Mouse (Mus musculus) G1E (cell line): ENCODE data around the gene Mcoln3. TPM values are rescaled to one million over a fixed set of nuclear protein-coding genes. Genes with fewer than 3 reads are reported as not detected.

ENCODE experiments used
- ATAC-seq: 2 replicates; pipeline ENCODE4 v1.8.0; 2016; ENCODE audit warnings: mild to moderate bottlenecking; ENCODE audit not compliant: insufficient number of reproducible peaks, poor library complexity, low FRiP score, severe bottlenecking; ENCODE audit errors: extremely low read depth
- DNase-seq: peaks from one replicate; pipeline ENCODE4 v3.0.0; 2012; ENCODE audit warnings: low spot score
- H3K27me3 ChIP-seq: 2 replicates; pipeline ENCODE4 v1.6.1; 2012; ENCODE audit warnings: mild to moderate bottlenecking, low read length, inconsistent platforms; ENCODE audit not compliant: insufficient read depth
- H3K36me3 ChIP-seq: replicated peaks from 2 replicates; pipeline ENCODE3; 2012; ENCODE audit warnings: mild to moderate bottlenecking, inconsistent platforms
- H3K4me1 ChIP-seq: 2 replicates; pipeline ENCODE4 v1.6.1; 2012; ENCODE audit warnings: low read depth, low read length, inconsistent platforms, mixed read lengths; ENCODE audit not compliant: insufficient read depth
- H3K4me3 ChIP-seq: 2 replicates; pipeline ENCODE4 v1.5.1; 2012; ENCODE audit warnings: low read depth, mild to moderate bottlenecking, inconsistent platforms, low read length, moderate library complexity, mixed read lengths
- H3K9me3 ChIP-seq: replicated peaks from 2 replicates; pipeline ENCODE4 v1.6.1; 2012; ENCODE audit warnings: inconsistent platforms
- CTCF ChIP-seq: IDR thresholded peaks from 2 replicates; pipeline ENCODE4 v1.5.1; 2012; ENCODE audit warnings: low read depth, low read length, inconsistent platforms, mixed read lengths
- GATA1 ChIP-seq: IDR thresholded peaks from 2 replicates; pipeline ENCODE4 v1.6.1; 2012; ENCODE audit warnings: borderline replicate concordance, low read length, inconsistent platforms, mixed read lengths
- GATA2 ChIP-seq: IDR thresholded peaks from 2 replicates; pipeline ENCODE4 v1.6.1; 2012; ENCODE audit warnings: low read depth, low read length, inconsistent platforms, borderline replicate concordance
- POLR2AphosphoS5 ChIP-seq: IDR thresholded peaks from 2 replicates; pipeline ENCODE4 v1.6.1; 2012; ENCODE audit warnings: low read depth, low read length, inconsistent platforms; ENCODE audit not compliant: insufficient replicate concordance
- TAL1 ChIP-seq: conservative IDR thresholded peaks from 2 replicates; pipeline ENCODE4 v1.6.1; 2012; ENCODE audit warnings: low read depth, low read length, inconsistent platforms, mixed read lengths
- polyA plus RNA-seq: library from polyadenylated mRNA; stranded (reverse); fragments of >175 nt; gene quantifications from 2 replicates; pipeline ENCODE4 v1.2.3, GENCODE M21; 2012
- total RNA-seq, 2 experiments: library from RNA; stranded (forward) in 1 of 2; stranded (reverse) in 1 of 2; fragments of 200-1000 nt in 1 of 2; fragments of >200 nt in 1 of 2; fragmentation: Nextera tagmentation in 1 of 2; gene quantifications; 2 replicates each; pipeline ENCODE4 v1.2.3; 2014 to 2017

Mcoln3 gene
- total and polyA plus RNA-seq, 3 experiments, result not detected

DNA sequence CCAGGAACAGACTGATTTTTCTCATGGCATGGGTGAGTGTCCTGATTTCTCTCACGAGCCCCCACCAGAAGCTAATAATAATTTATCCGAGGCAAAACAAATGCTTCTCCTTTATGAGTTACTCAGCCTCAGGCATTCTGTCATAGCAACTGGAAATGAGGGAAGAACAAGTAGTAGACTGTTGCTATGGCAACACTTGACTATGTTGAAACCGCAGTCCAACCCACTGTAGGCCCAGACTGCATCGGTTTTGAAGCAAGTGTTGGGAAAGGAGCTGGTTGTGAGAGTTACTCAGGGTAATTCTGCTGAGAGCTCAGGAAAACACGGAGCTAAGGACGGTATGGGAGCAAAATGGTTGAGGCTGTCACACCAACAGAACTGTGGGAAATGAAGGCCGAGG is 25.3 kb downstream of the Mcoln3 start:
- DNase-seq (no peak), ATAC-seq (no peak)
- Histone ChIP-seq H3K9me3 (no peaks in the 10 kb centered on the region), H3K36me3 (no peaks in the 10 kb centered on the region), H3K4me1 (no peaks in the 10 kb centered on the region), H3K4me3 (no peak overlapping the region), H3K27me3 (peaks cover 5% of the 10 kb centered on the region; the same call in 1 of the 2 replicates)
- TF ChIP-seq POLR2AphosphoS5, result no peak
- no peak for TF ChIP-seq CTCF
- no peak for TF ChIP-seq GATA2
- no peak for TF ChIP-seq TAL1
- no peak for TF ChIP-seq GATA1

DNA sequence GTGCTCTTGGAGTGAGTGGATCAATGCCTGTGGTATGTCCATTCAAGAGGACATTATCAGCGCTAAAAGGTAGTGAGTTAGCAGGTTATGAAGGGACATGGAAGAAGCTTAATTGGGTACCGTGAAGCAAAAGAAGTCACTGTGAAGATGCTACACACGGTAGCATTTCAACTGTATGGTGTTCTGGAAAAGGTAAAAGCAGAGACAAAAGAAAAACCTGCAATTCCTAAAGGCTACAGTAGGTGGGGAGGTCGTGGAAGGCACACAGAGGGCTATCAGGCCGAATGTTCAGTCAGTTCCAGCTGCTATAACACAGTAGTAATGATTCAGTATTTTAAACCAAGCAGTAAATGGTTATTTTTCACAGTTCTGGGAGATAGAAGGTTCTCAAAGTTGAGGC is 28.3 kb downstream of the Mcoln3 start:
- no peaks in the 10 kb centered on the region for H3K36me3 ChIP-seq

DNA sequence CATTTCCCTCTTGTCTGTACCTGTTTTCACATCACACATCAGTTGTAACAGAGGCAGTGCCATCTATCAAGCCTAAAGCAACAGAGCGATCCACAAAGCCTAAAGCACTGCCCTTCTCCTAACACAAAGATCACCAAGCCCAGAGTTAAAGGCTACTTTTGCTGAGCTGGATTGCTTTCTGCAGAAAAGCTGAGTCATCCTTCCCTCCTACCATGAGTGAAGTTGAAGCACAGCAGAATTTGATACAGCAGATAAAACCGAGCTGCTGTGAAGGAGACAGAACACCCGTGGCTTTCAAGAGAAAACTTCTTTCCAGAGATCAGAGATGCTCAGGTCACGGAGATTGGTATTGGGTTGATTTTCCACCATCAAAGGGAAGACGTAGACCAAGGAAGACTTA is 28.9 kb downstream of the Mcoln3 start:
- Histone ChIP-seq H3K36me3 (no peaks in the 10 kb centered on the region), H3K4me1 (no peaks in the 10 kb centered on the region), H3K4me3 (no peak overlapping the region), H3K9me3 (no peaks in the 10 kb centered on the region), H3K27me3 (peaks cover 8% of the 10 kb centered on the region)
- DNase-seq, result no peak
- TF ChIP-seq CTCF (no peak), POLR2AphosphoS5 (no peak), GATA1 (no peak), TAL1 (no peak), GATA2 (no peak)
- no peak for ATAC-seq

More for the DNA sequence above, 28.3 kb downstream of the Mcoln3 start:
- DNase-seq (no peak), ATAC-seq (no peak)
- H3K4me3 ChIP-seq, result no peak overlapping the region
- H3K4me1 ChIP-seq, result no peaks in the 10 kb centered on the region
- peaks cover 8% of the 10 kb centered on the region for H3K27me3 ChIP-seq
- no peaks in the 10 kb centered on the region for H3K9me3 ChIP-seq
- TF ChIP-seq GATA2, result no peak
- no peak for TF ChIP-seq TAL1
- no peak for TF ChIP-seq CTCF
- TF ChIP-seq POLR2AphosphoS5, result no peak
- no peak for TF ChIP-seq GATA1

DNA sequence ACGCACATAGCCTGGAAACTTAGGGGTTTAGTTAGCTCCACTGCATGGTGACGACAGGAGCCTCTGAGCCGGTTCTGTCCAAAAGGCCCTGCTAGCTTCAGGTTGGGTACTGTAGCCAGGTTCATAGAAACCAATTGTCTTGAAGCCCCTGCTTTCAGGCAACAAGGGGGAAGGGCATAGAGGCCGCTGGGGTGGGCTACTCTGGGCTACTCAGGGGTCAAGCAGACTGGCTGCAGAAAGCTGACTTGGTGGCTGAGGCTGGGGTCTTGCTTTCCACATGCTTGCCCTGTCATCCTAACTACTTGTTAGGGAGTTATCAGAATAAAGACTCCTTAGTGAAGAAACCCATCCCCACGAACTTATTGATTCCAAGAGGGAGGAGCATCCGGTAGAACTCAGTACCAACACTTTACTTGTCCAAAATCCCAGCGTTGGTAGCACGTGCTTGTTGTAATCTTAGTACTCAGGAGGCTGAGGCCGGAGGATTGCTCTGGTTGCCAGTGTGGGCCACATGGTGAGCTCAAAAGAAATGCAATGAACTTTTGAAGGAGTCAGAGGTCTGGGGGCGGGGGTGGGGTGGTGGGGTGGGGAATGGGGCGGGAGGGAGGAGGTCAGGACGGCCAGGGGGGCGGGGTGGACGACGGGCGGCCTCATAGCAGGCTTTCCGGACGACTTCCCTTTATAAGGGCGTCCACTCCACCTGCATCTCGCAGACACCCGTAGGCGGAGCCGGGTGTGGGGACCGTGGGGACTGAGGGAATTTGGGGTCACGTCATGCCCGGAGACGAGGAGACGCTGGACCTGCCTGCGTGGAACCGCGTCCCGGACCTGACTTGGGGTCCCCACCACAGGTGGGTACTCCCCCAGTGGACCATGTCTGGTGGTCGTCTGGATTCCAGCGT is 32.2 kb downstream of the Mcoln3 start, which contains the start of gene Mcoln2:
Gene Mcoln2 (plus strand): TSS at position 678 of the 902 bp plus-strand sequence.
- no peak for DNase-seq
- H3K36me3 ChIP-seq, result no peaks in the 10 kb centered on the region
- no peaks in the 10 kb centered on the region for H3K4me1 ChIP-seq
- no peak for ATAC-seq
- peaks cover 3% of the 10 kb centered on the region; the same call in 1 of the 2 replicates for H3K27me3 ChIP-seq
- TF ChIP-seq TAL1 (no peak), CTCF (no peak), GATA1 (no peak), GATA2 (no peak), POLR2AphosphoS5 (no peak)
- H3K4me3 ChIP-seq, result no peak within 1 kb of the TSS
- H3K9me3 ChIP-seq, result no peaks in the 10 kb centered on the region

DNA sequence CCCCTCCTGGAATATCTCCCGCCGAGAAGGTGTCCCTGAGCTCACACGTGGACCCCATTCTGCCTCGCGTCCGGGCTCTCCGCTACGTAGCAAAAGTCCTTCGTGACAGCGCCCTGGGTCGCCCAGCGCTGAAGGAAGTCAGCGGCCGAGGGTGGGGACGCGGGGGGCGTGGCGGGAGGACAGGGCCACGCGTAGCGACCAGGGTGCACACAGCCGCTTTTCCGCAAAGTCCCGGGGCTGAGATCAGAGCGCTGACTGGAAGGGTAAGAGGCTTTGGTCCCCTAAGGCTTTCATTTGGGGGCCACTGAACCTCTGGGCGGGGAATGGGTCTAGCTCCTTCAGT is 32.8 kb downstream of the Mcoln3 start:
- no peaks in the 10 kb centered on the region for H3K36me3 ChIP-seq
- no peak for DNase-seq
- ATAC-seq, result no peak
- no peak overlapping the region for H3K4me3 ChIP-seq
- no peak for TF ChIP-seq CTCF
- TF ChIP-seq GATA2, result no peak
- no peak for TF ChIP-seq POLR2AphosphoS5
- no peak for TF ChIP-seq TAL1
- TF ChIP-seq GATA1, result no peak
- no peaks in the 10 kb centered on the region for H3K4me1 ChIP-seq
- H3K9me3 ChIP-seq, result no peaks in the 10 kb centered on the region
- peaks cover 3% of the 10 kb centered on the region; the same call in 1 of the 2 replicates for H3K27me3 ChIP-seq

DNA sequence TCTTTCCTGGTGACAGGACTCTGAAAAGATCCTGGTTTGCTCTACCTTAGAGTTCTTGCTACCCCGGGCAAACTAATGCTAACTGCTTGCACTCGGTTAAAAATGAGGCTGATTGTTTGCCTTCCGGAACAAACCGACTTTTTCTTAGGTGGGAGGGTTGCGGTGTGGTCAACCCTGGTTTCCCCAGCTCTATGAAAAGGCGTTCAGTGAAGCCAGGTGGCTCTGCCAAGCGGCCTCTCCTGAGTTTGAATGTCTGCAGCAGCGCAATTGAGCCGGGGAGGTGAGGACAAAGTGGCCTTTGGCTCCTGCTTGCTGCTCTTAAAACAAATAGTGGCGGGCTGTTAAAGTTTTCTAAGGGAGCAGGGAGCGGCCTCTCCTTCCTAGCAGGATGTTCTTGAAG is 33.3 kb downstream of the Mcoln3 start:
- TF ChIP-seq POLR2AphosphoS5 (no peak), CTCF (no peak), TAL1 (no peak), GATA2 (no peak), GATA1 (no peak)
- Histone ChIP-seq H3K27me3 (peaks cover 3% of the 10 kb centered on the region; the same call in 1 of the 2 replicates), H3K4me3 (no peak overlapping the region), H3K9me3 (no peaks in the 10 kb centered on the region), H3K4me1 (no peaks in the 10 kb centered on the region), H3K36me3 (no peaks in the 10 kb centered on the region)
- DNase-seq (no peak), ATAC-seq (no peak)
